Mouse (Mus musculus): ENCODE data around the gene Tln2.

Gene Tln2

DNA sequence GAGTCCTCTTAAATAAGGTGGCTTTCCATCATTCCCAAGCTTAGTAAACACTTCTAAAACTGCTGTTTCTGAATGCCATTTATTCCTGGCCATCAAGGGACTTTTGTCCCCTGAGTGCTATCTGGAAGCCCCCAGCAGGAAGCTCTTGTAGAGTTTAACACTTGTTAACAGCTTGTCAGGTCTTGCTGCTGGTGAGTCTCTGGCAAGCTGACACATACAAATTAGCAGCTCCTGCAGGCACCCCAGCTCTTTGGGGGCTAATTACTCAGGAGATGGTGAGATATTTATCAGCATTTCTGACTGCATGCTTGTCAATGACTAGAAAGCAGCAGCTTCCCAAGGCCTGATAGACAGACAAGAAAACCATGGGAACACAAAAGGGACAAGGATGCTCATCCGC is 77.2 kb downstream of the Tln2 start:
- in situ Hi-C loops (cut with MboI; ENCODE audit: low sequenced_read_pairs): no loop called here

- in situ Hi-C loops (cut with MboI; ENCODE audit: low sequenced_read_pairs): no loop called here
Observed at GRCm38 (mm10) chr9:67481851-67482250, 77.7 kb downstream of the Tln2 start.

- in situ Hi-C loops (cut with MboI; ENCODE audit: low sequenced_read_pairs): no loop called here
Observed at GRCm38 (mm10) chr9:67477445-67477844, 82.1 kb downstream of the Tln2 start.

DNA sequence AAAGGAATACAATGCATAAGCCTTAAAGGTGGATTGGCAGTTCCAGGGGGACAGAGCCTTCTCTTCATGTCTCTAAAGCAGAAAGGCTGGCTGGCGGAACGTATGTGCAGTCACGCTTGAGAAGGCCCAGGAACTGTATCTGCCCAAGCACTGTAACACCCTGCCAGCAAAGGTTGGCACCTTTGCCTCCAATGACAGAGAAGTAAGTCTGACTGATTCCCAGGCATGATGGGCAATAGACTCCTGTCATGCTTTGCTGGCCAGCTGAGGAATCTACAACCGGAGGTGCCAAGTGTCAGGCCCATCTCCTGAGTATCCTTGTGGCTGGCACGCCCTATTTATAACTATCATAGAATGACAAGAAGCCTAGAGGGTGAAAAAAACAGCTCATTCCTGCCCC is 83.3 kb downstream of the Tln2 start:
- in situ Hi-C loops (cut with MboI; ENCODE audit: low sequenced_read_pairs): no loop called here

DNA sequence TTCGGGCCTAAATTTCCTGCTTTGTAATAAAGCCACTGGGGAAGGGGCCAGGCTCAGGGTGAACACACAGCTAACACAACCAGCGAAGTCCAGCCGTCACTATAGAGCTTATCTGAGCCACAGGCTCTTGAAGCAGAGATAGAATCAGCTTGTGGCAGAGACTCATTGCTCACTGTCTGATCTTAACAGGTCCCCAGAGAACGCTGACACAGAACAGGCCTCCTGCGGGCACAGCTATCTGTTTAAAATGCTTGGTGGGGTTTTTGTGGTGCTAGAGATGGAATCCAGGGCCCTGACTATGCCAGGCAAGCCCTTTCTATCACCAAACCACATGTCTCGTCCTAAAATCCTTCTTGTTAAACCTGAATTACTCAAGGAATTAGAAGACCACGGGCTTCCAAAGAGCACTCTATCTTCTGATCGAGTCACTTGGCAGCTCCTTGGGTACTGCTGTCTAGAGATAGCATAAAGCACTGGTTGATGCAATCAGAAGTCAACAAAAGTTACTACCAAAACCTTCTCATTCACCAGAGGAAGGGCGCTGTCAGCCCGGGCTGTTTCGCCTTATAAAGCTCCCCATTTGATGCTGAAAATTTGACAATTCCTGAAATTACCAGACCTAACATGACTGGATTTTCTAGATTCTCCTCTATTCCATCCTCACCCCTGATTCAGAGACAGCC is 95.9 kb downstream of the Tln2 start:
- in situ Hi-C loops (cut with MboI; ENCODE audit: low sequenced_read_pairs): no loop called here

DNA sequence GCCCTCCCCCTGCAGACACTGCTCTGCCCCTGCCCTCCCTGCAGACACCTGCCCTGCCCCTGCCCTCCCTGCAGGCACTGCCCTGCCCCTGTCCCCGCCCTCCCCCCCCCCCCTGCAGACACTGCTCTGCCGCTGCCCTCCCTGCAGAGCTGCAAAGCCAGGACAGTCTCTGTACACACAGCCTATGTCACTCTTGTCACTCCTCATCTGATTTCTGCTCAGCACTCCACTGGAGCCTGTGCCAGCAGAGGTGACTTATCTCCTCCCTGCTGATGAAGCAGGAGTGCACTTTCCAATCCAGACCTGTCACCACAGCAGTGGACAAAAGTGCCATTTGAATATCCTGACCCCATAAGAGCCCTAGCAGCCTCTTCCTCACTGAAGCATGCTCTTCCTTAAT is 118.0 kb downstream of the Tln2 start:
- in situ Hi-C loops (cut with MboI; ENCODE audit: low sequenced_read_pairs): no loop called here

GRCm38 (mm10) chr9:67437511-67437910 is 122.0 kb downstream of the Tln2 start:
- in situ Hi-C loops (cut with MboI; ENCODE audit: low sequenced_read_pairs): no loop called here

- in situ Hi-C loops (cut with MboI; ENCODE audit: low sequenced_read_pairs): no loop called here
Observed at GRCm38 (mm10) chr9:67435333-67436154, 124.0 kb downstream of the Tln2 start.

GRCm38 (mm10) chr9:67429199-67429892 is 130.2 kb downstream of the Tln2 start:
- in situ Hi-C loops (cut with MboI; ENCODE audit: low sequenced_read_pairs): no loop called here

GRCm38 (mm10) chr9:67428306-67429047 is 131.0 kb downstream of the Tln2 start:
- in situ Hi-C loops (cut with MboI; ENCODE audit: low sequenced_read_pairs): no loop called here

GRCm38 (mm10) chr9:67426304-67426703 is 133.2 kb downstream of the Tln2 start:
- in situ Hi-C loops (cut with MboI; ENCODE audit: low sequenced_read_pairs): no loop called here

GRCm38 (mm10) chr9:67424110-67424509 is 135.4 kb downstream of the Tln2 start:
- in situ Hi-C loops (cut with MboI; ENCODE audit: low sequenced_read_pairs): no loop called here

GRCm38 (mm10) chr9:67418092-67418491 is 141.4 kb downstream of the Tln2 start:
- in situ Hi-C loops (cut with MboI; ENCODE audit: low sequenced_read_pairs): no loop called here

GRCm38 (mm10) chr9:67410667-67411066 is 148.8 kb downstream of the Tln2 start:
- in situ Hi-C loops (cut with MboI; ENCODE audit: low sequenced_read_pairs): no loop called here

- in situ Hi-C loops (cut with MboI; ENCODE audit: low sequenced_read_pairs): no loop called here
Observed at GRCm38 (mm10) chr9:67404736-67405135, 154.8 kb downstream of the Tln2 start.

- in situ Hi-C loops (cut with MboI; ENCODE audit: low sequenced_read_pairs): no loop called here
Observed at GRCm38 (mm10) chr9:67399563-67399962, 159.9 kb downstream of the Tln2 start.

DNA sequence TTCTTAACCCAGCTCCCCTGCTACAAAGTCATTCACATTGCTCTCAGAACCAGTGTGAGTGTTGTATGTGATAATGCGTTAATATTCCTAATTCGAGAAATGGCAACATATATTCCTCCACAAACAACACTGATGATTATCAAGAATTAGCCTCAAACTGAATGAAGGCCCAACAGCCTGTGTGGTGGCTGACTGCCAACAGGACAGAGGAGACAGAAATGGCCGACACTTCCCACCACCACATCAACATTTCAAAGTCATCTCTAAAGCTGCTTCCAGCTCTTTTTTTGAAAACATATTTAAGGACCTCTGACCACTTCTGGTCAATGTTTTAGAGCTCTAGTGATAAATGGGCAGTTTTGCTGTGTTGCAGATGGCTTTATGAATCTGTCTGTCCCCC is 161.7 kb downstream of the Tln2 start:
- in situ Hi-C loops (cut with MboI; ENCODE audit: low sequenced_read_pairs): no loop called here

DNA sequence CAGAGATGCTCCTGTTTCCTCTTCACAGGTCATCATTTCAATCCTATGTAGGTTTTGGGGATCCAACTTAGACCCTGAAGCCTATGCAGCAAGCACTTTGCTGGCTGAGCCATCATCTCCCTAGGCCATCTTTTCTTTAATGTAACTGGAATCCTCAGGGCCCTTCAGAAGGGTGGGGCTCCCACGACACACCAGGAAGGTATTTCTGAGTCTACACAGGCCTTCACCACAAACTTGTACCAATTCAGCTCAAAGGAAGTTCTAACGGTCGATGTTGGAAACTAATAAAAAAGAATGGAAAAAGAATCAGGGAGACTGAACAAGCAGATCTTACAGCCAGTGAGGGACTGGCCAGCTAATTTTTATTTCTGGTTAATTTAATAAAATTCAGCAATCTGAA is 163.1 kb downstream of the Tln2 start:
- in situ Hi-C loops (cut with MboI; ENCODE audit: low sequenced_read_pairs): no loop called here

- in situ Hi-C loops (cut with MboI; ENCODE audit: low sequenced_read_pairs): no loop called here
Observed at GRCm38 (mm10) chr9:67384028-67384590, 175.4 kb downstream of the Tln2 start.

GRCm38 (mm10) chr9:67380095-67380494 is 179.4 kb downstream of the Tln2 start:
- in situ Hi-C loops (cut with MboI; ENCODE audit: low sequenced_read_pairs): no loop called here

DNA sequence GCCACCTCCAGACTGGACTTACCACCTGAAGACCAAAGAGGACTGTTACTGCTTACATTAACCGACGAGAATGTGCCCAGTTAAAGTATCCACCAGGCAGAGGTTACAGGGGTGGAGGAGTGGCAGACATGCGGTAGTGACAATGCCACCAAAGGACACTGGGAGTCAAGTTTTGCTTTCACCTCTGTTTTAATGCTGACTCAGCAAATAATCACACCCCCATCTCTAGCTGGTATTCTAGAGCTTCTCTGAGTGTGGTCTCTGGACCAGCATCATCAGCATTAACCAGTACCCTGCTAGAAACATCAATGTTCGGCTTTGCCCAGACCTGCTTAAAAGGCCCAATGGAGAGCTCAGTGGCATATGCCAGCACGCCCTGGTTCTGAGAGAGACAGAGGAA is 180.7 kb downstream of the Tln2 start:
- in situ Hi-C loops (cut with MboI; ENCODE audit: low sequenced_read_pairs): no loop called here
